Mouse (Mus musculus) intestine, postnatal 0 days (tissue): ENCODE measurements at regions not wholly inside any gene's neighbourhood (a gene's known extent, or its start where the extent isn't known, plus 50 kb on each side); places are given as distances from the start of the nearest gene placed in this dataset.

Experiments
- ATAC-seq: fragments of 200-750 bp; cut with Nextera tagmentation; 2 replicates; pipeline ENCODE4 v1.8.0; 2017; ENCODE audit warnings: mild to moderate bottlenecking, moderate TSS enrichment, moderate library complexity
- H3K27ac ChIP-seq: fragments of 300-500 bp; sonication (generic); 2 replicates; pipeline ENCODE4 v1.5.1; 2014; ENCODE audit warnings: mild to moderate bottlenecking, low read depth, low read length, moderate library complexity
- H3K27me3 ChIP-seq: fragments of 300-500 bp; sonication (generic); replicated peaks from 2 replicates; pipeline ENCODE4 v1.6.1; 2014; ENCODE audit warnings: low read length, mixed read lengths; ENCODE audit not compliant: control insufficient read depth, insufficient read depth
- H3K36me3 ChIP-seq: fragments of 300-500 bp; sonication (generic); 2 replicates; pipeline ENCODE4 v1.6.1; 2014; ENCODE audit warnings: mild to moderate bottlenecking, moderate library complexity; ENCODE audit not compliant: control insufficient read depth, insufficient read depth
- H3K4me1 ChIP-seq: fragments of 300-500 bp; sonication (generic); replicated peaks from 2 replicates; pipeline ENCODE4 v1.6.1; 2014; ENCODE audit warnings: antibody characterized with exemption, low read length, mixed read lengths; ENCODE audit not compliant: control insufficient read depth, insufficient read depth
- H3K4me2 ChIP-seq: fragments of 300-500 bp; sonication (generic); replicated peaks from 2 replicates; pipeline ENCODE4 v1.6.1; 2014; ENCODE audit warnings: low read depth, mild to moderate bottlenecking, moderate library complexity
- H3K4me3 ChIP-seq: fragments of 300-500 bp; sonication (generic); 2 replicates; pipeline ENCODE4 v1.5.1; 2014; ENCODE audit warnings: low read depth, low read length
- H3K9ac ChIP-seq: fragments of 300-500 bp; sonication (generic); 2 replicates; pipeline ENCODE4 v1.6.1; 2014; ENCODE audit warnings: mild to moderate bottlenecking, low read depth, low read length
- H3K9me3 ChIP-seq: fragments of 300-500 bp; sonication (generic); 2 replicates; pipeline ENCODE4 v1.6.1; 2016; ENCODE audit warnings: mixed run types; ENCODE audit not compliant: control insufficient read depth
- CTCF ChIP-seq: sonication (generic); IDR thresholded peaks from 2 replicates; pipeline ENCODE4 v1.5.1; 2016; ENCODE audit warnings: low read depth, mild to moderate bottlenecking, control low read depth, antibody characterized with exemption, moderate library complexity
- WGBS: fragments of 180-500 bp; shearing (Covaris S2); extraction: QIAGEN DNeasy Blood & Tissue Kit; methylation state at CpG from one replicate; pipeline ENCODE4 v1.1.7; 2014; 5-methylcytosine and 5-hydroxymethylcytosine counted together

GRCm38 (mm10) chr3:41172306-41173215, 89.7 kb upstream of the Pgrmc2 start:
- no peak for ATAC-seq
- no peak overlapping the region for H3K9ac ChIP-seq
- 65% methylated on average over 11 of the region's 11 CpGs for WGBS
- no peak overlapping the region for H3K27ac ChIP-seq
- H3K4me2 ChIP-seq: no peak overlapping the region
- no peaks in the 10 kb centered on the region; the same call in 1 of the 2 replicates for H3K4me1 ChIP-seq
- no peaks in the 10 kb centered on the region for H3K9me3 ChIP-seq
- H3K27me3 ChIP-seq: no peaks in the 10 kb centered on the region
- no peak overlapping the region for H3K4me3 ChIP-seq
- no peaks in the 10 kb centered on the region for H3K36me3 ChIP-seq
- no peak for TF ChIP-seq CTCF

GRCm38 (mm10) chr3:41171772-41172171, 88.9 kb upstream of the Pgrmc2 start:
- Histone ChIP-seq H3K4me2 (no peak overlapping the region), H3K9ac (no peak overlapping the region), H3K4me1 (no peaks in the 10 kb centered on the region; the same call in 1 of the 2 replicates), H3K27me3 (no peaks in the 10 kb centered on the region), H3K27ac (no peak overlapping the region), H3K4me3 (no peak overlapping the region), H3K36me3 (no peaks in the 10 kb centered on the region), H3K9me3 (no peaks in the 10 kb centered on the region)
- WGBS: 91% methylated on average over 4 of the region's 4 CpGs
- no peak for TF ChIP-seq CTCF
- no peak for ATAC-seq

- no peaks in the 10 kb centered on the region for H3K36me3 ChIP-seq
- H3K9me3 ChIP-seq: no peaks in the 10 kb centered on the region
- no peak overlapping the region for H3K9ac ChIP-seq
- no peak overlapping the region for H3K27ac ChIP-seq
- ATAC-seq: no peak
- 83% methylated on average over 4 of the region's 4 CpGs for WGBS
- H3K4me3 ChIP-seq: no peak overlapping the region
- no peaks in the 10 kb centered on the region for H3K27me3 ChIP-seq
- no peaks in the 10 kb centered on the region; the same call in 1 of the 2 replicates for H3K4me1 ChIP-seq
- TF ChIP-seq CTCF: no peak
- H3K4me2 ChIP-seq: no peak overlapping the region
Observed at GRCm38 (mm10) chr3:41171310-41171709, 88.5 kb upstream of the Pgrmc2 start.

GRCm38 (mm10) chr3:41170566-41170965, 87.7 kb upstream of the Pgrmc2 start:
- TF ChIP-seq CTCF: no peak
- H3K27me3 ChIP-seq: no peaks in the 10 kb centered on the region
- H3K27ac ChIP-seq: no peak overlapping the region
- no peaks in the 10 kb centered on the region for H3K36me3 ChIP-seq
- no peaks in the 10 kb centered on the region; the same call in 1 of the 2 replicates for H3K4me1 ChIP-seq
- no peak overlapping the region for H3K9ac ChIP-seq
- H3K4me2 ChIP-seq: no peak overlapping the region
- no peaks in the 10 kb centered on the region for H3K9me3 ChIP-seq
- ATAC-seq: no peak
- H3K4me3 ChIP-seq: no peak overlapping the region
- 84% methylated on average over 6 of the region's 6 CpGs for WGBS

- H3K4me2 ChIP-seq: no peak overlapping the region
- H3K9me3 ChIP-seq: no peaks in the 10 kb centered on the region
- no peak overlapping the region for H3K4me3 ChIP-seq
- H3K27ac ChIP-seq: no peak overlapping the region
- no peaks in the 10 kb centered on the region for H3K36me3 ChIP-seq
- H3K9ac ChIP-seq: no peak overlapping the region
- TF ChIP-seq CTCF: no peak
- 78% methylated on average over 10 of the region's 10 CpGs for WGBS
- H3K27me3 ChIP-seq: no peaks in the 10 kb centered on the region
- H3K4me1 ChIP-seq: no peaks in the 10 kb centered on the region; the same call in 1 of the 2 replicates
- peak; percentile 10; the same call in 1 of the 2 replicates for ATAC-seq
Observed at GRCm38 (mm10) chr3:41169430-41169829, 86.6 kb upstream of the Pgrmc2 start.

- H3K9ac ChIP-seq: no peak overlapping the region
- H3K27ac ChIP-seq: no peak overlapping the region
- peak; percentile 55 for TF ChIP-seq CTCF
- H3K36me3 ChIP-seq: no peaks in the 10 kb centered on the region
- no peak overlapping the region for H3K4me3 ChIP-seq
- H3K27me3 ChIP-seq: no peaks in the 10 kb centered on the region
- no peak for ATAC-seq
- no peaks in the 10 kb centered on the region for H3K9me3 ChIP-seq
- H3K4me2 ChIP-seq: no peak overlapping the region
- 86% methylated on average over 11 of the region's 11 CpGs for WGBS
- H3K4me1 ChIP-seq: no peaks in the 10 kb centered on the region; the same call in 1 of the 2 replicates
Observed at GRCm38 (mm10) chr3:41168181-41168967, 85.5 kb upstream of the Pgrmc2 start.
